ENCODE assay signal across 30 mouse cellular contexts in the genomic region with DNA sequence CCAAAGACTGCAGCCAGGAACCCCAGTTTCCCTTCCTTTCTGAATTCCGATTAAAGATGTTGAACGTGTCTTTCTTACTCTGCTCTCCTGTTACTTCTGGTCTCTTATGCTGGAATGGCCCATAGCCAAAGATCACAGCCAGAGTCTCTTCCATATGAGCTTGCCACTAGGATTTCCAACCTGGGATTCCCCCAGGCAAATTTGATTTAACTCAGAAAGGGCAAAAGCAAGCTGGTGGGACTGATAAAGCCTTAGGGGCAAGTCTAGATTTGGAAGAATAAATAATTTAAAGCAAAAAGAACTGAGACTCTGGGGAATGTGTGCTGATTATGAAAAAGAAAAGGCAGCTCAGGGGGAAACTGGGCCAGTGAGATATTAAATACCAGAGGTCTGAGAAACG. TPM values are rescaled to one million over a fixed set of nuclear protein-coding genes. Genes with fewer than 3 reads are reported as not detected.
DNase-seq lines count a peak whose midpoint lies in the region; ATAC-seq and TF ChIP-seq lines count a peak whose summit lies in the region.
"Had no signal": no experiment of that assay in that cellular context is flagged by ENCODE, and none has a peak within 500 bp of the region (broad histone marks: within the 10 kb centered on the region; RNA-seq: fewer than 3 reads in every experiment).

No protein-coding gene starts in this region.

- ATAC-seq in hindbrain, embryonic 13.5 days (ENCODE audit: low FRiP score) = no peak
- no peak for ATAC-seq in hindbrain, embryonic 16.5 days
- no peak for ATAC-seq in midbrain, embryonic 12.5 days (ENCODE audit: low FRiP score, low read depth)
- ATAC-seq in midbrain, embryonic 11.5 days (ENCODE audit: low FRiP score) = no peak
- 0 out of 2 replicates have a peak, but pooled peaks have one; percentile 22 for ATAC-seq in midbrain, embryonic 16.5 days
- ATAC-seq: forebrain, embryonic 15.5 days; Patski had no signal

- H3K9me3 ChIP-seq in hindbrain, embryonic 13.5 days = no peaks in the 10 kb centered on the region
- no peaks in the 10 kb centered on the region for H3K9me3 ChIP-seq in hindbrain, embryonic 16.5 days (ENCODE audit: control insufficient read depth, low read length)
- H3K9me3 ChIP-seq in midbrain, embryonic 12.5 days = no peaks in the 10 kb centered on the region
- no peaks in the 10 kb centered on the region for H3K9me3 ChIP-seq in midbrain, embryonic 11.5 days (ENCODE audit: control insufficient read depth, low read length)
- no peaks in the 10 kb centered on the region for H3K9me3 ChIP-seq in midbrain, embryonic 16.5 days (replicated peaks; ENCODE audit: control insufficient read depth, low read length, poor library complexity, severe bottlenecking)
- H3K9me3 ChIP-seq: embryonic facial prominence, embryonic 10.5 days; embryonic facial prominence, embryonic 13.5 days; forebrain, embryonic 12.5 days; forebrain, embryonic 15.5 days; G1E; hindbrain, embryonic 15.5 days had no signal

- no peak overlapping the region for H3K4me3 ChIP-seq in hindbrain, embryonic 13.5 days
- no peak overlapping the region for H3K4me3 ChIP-seq in hindbrain, embryonic 16.5 days (ENCODE audit: low read length)
- no peak overlapping the region for H3K4me3 ChIP-seq in midbrain, embryonic 12.5 days
- H3K4me3 ChIP-seq in midbrain, embryonic 11.5 days (ENCODE audit: low read depth, low read length) = no peak overlapping the region
- no peak overlapping the region for H3K4me3 ChIP-seq in midbrain, embryonic 16.5 days (ENCODE audit: low read depth, low read length)
- H3K4me3 ChIP-seq: embryonic facial prominence, embryonic 10.5 days; embryonic facial prominence, embryonic 13.5 days; erythroblast, embryonic 14.5 days; forebrain, embryonic 12.5 days; forebrain, embryonic 15.5 days; heart, adult 2 months; hindbrain, embryonic 15.5 days had no signal

- no peaks in the 10 kb centered on the region for H3K27me3 ChIP-seq in hindbrain, embryonic 13.5 days
- no peaks in the 10 kb centered on the region for H3K27me3 ChIP-seq in hindbrain, embryonic 16.5 days (replicated peaks; ENCODE audit: control insufficient read depth, insufficient read depth, low read length)
- 0 out of 2 replicates have a peak, but pooled peaks cover 6% of the 10 kb centered on the region for H3K27me3 ChIP-seq in midbrain, embryonic 12.5 days
- H3K27me3 ChIP-seq in midbrain, embryonic 11.5 days (ENCODE audit: control insufficient read depth, insufficient read depth, low read length) = no peaks in the 10 kb centered on the region
- H3K27me3 ChIP-seq in midbrain, embryonic 16.5 days (ENCODE audit: control insufficient read depth, insufficient read depth, low read depth, low read length) = no peaks in the 10 kb centered on the region
- H3K27me3 ChIP-seq: CH12.LX; forebrain, embryonic 15.5 days; hindbrain, embryonic 15.5 days; Patski had no signal

- peaks cover 12% of the 10 kb centered on the region for H3K4me1 ChIP-seq in hindbrain, embryonic 13.5 days (replicated peaks)
- H3K4me1 ChIP-seq in hindbrain, embryonic 16.5 days (ENCODE audit: control insufficient read depth, insufficient read depth, low read depth, low read length) = peaks cover 5% of the 10 kb centered on the region; the same call in 1 of the 2 replicates
- H3K4me1 ChIP-seq in midbrain, embryonic 12.5 days = peaks cover 19% of the 10 kb centered on the region
- H3K4me1 ChIP-seq in midbrain, embryonic 11.5 days (ENCODE audit: control insufficient read depth, insufficient read depth, low read length) = peaks cover 3% of the 10 kb centered on the region; the same call in 1 of the 2 replicates
- H3K4me1 ChIP-seq in midbrain, embryonic 16.5 days (ENCODE audit: control insufficient read depth, insufficient read depth, low read length) = peaks cover 14% of the 10 kb centered on the region
- H3K4me1 ChIP-seq: embryonic facial prominence, embryonic 13.5 days had no signal

- WGBS in hindbrain, embryonic 13.5 days = 50% methylated on average over 3 of the region's 3 CpGs
- WGBS in hindbrain, embryonic 16.5 days = 38% methylated on average over 3 of the region's 3 CpGs
- WGBS in midbrain, embryonic 12.5 days = 51% methylated on average over 3 of the region's 3 CpGs
- 66% methylated on average over 3 of the region's 3 CpGs for WGBS in midbrain, embryonic 11.5 days
- WGBS in midbrain, embryonic 16.5 days = 36% methylated on average over 3 of the region's 3 CpGs

- no peak for TF ChIP-seq POLR2A in brain, embryonic 14.5 days (IDR thresholded peaks at IDR 0.05; ENCODE audit: borderline replicate concordance, extremely low read depth, insufficient read depth, insufficient read length, poor library complexity, severe bottlenecking)

- H3K36me3 ChIP-seq in hindbrain, embryonic 13.5 days = no peaks in the 10 kb centered on the region
- H3K36me3 ChIP-seq in hindbrain, embryonic 16.5 days (ENCODE audit: control insufficient read depth, insufficient read depth, low read length) = no peaks in the 10 kb centered on the region
- no peaks in the 10 kb centered on the region for H3K36me3 ChIP-seq in midbrain, embryonic 12.5 days
- no peaks in the 10 kb centered on the region for H3K36me3 ChIP-seq in midbrain, embryonic 11.5 days (ENCODE audit: control insufficient read depth, insufficient read depth, low read length)
- no peaks in the 10 kb centered on the region for H3K36me3 ChIP-seq in midbrain, embryonic 16.5 days (ENCODE audit: control insufficient read depth, insufficient read depth, low read length)
- H3K36me3 ChIP-seq: embryonic facial prominence, embryonic 10.5 days; embryonic facial prominence, embryonic 13.5 days; forebrain, embryonic 12.5 days; forebrain, embryonic 15.5 days; hindbrain, embryonic 15.5 days had no signal

- H3K27ac ChIP-seq in hindbrain, embryonic 13.5 days = peak overlapping the region; percentile 40
- H3K27ac ChIP-seq in hindbrain, embryonic 16.5 days (ENCODE audit: low read depth, low read length) = no peak overlapping the region
- peak overlapping the region; percentile 20; the same call in 1 of the 2 replicates for H3K27ac ChIP-seq in midbrain, embryonic 12.5 days (replicated peaks)
- H3K27ac ChIP-seq in midbrain, embryonic 11.5 days (ENCODE audit: low read depth, low read length) = no peak overlapping the region
- H3K27ac ChIP-seq in midbrain, embryonic 16.5 days (ENCODE audit: low read length) = peak overlapping the region; percentile 2; the same call in 1 of the 2 replicates
- H3K27ac ChIP-seq: embryonic facial prominence, embryonic 10.5 days; embryonic facial prominence, embryonic 13.5 days; forebrain, embryonic 15.5 days; heart, adult 2 months; hindbrain, embryonic 15.5 days had no signal

- no peak overlapping the region for H3K4me2 ChIP-seq in hindbrain, embryonic 13.5 days
- no peak overlapping the region for H3K4me2 ChIP-seq in hindbrain, embryonic 16.5 days (ENCODE audit: low read length)
- no peak overlapping the region for H3K4me2 ChIP-seq in midbrain, embryonic 12.5 days (replicated peaks)
- no peak overlapping the region for H3K4me2 ChIP-seq in midbrain, embryonic 11.5 days
- no peak overlapping the region for H3K4me2 ChIP-seq in midbrain, embryonic 16.5 days (ENCODE audit: low read length)
- H3K4me2 ChIP-seq: embryonic facial prominence, embryonic 13.5 days; forebrain, embryonic 12.5 days; forebrain, embryonic 15.5 days; heart, embryonic 11.5 days; hindbrain, embryonic 15.5 days had no signal

- no peak overlapping the region for H3K9ac ChIP-seq in hindbrain, embryonic 13.5 days
- H3K9ac ChIP-seq in hindbrain, embryonic 16.5 days (ENCODE audit: low read depth, low read length) = no peak overlapping the region
- H3K9ac ChIP-seq in midbrain, embryonic 12.5 days (replicated peaks) = no peak overlapping the region
- no peak overlapping the region for H3K9ac ChIP-seq in midbrain, embryonic 11.5 days (ENCODE audit: low read length)
- no peak overlapping the region for H3K9ac ChIP-seq in midbrain, embryonic 16.5 days (ENCODE audit: low read depth, low read length)
- H3K9ac ChIP-seq: embryonic facial prominence, embryonic 13.5 days; forebrain, embryonic 12.5 days; forebrain, embryonic 15.5 days; hindbrain, embryonic 15.5 days had no signal

- no peak for DNase-seq in midbrain, embryonic 11.5 days (ENCODE audit: low spot score, missing footprints)
- peak; percentile 58 for DNase-seq in brain, embryonic 14.5 days (ENCODE audit: low read depth)
- no peak for DNase-seq in cerebellum, postnatal 25 days
- DNase-seq: adrenal gland, postnatal 10 days; adrenal gland, postnatal 36 days; B cell, adult 2 months; cerebellum, adult 11 months; cerebellum, adult 2 months; cerebellum, adult 9-11 months; cerebellum, postnatal 36 days; embryo, embryonic 11 days; gastrocnemius, postnatal 25 days; heart, adult 2 months had no signal

- no peak for TF ChIP-seq CTCF in brain, embryonic 14.5 days (IDR thresholded peaks at IDR 0.05; ENCODE audit: borderline replicate concordance, extremely low read depth, insufficient read depth, insufficient read length)

RNA-seq across cellular contexts. Expression of a gene that starts 17.7 kb away (rescaled TPM):
- polyA plus RNA-seq in hindbrain, embryonic 13.5 days (2015; fragmentation: Nextera tagmentation; extraction: Ambion mirVana) = 81.6 and 84.0 TPM in 2 replicates
- 89.3 and 91.0 TPM in 2 replicates for polyA plus RNA-seq in hindbrain, embryonic 16.5 days (2015; fragmentation: Nextera tagmentation; extraction: Ambion mirVana)
- polyA plus RNA-seq in midbrain, embryonic 12.5 days (2016; fragmentation: Nextera tagmentation; extraction: Ambion mirVana) = 47.8 and 48.7 TPM in 2 replicates
- polyA plus RNA-seq in midbrain, embryonic 11.5 days (2014; fragmentation: Nextera tagmentation; extraction: Ambion mirVana) = 31.8 and 35.6 TPM in 2 replicates
- 92.4 and 94.5 TPM in 2 replicates for polyA plus RNA-seq in brain, embryonic 14.5 days (2012; rRNA removed)
- 77.7 and 91.9 TPM in 2 replicates for polyA plus RNA-seq in midbrain, embryonic 16.5 days (2015; fragmentation: Nextera tagmentation; extraction: Ambion mirVana)

RNA-seq across cellular contexts. Expression of a gene that starts 31.5 kb away (rescaled TPM):
- 1.7 and 2.3 TPM in 2 replicates for polyA plus RNA-seq in hindbrain, embryonic 13.5 days (2015; fragmentation: Nextera tagmentation; extraction: Ambion mirVana)
- 1.7 and 1.9 TPM in 2 replicates for polyA plus RNA-seq in hindbrain, embryonic 16.5 days (2015; fragmentation: Nextera tagmentation; extraction: Ambion mirVana)
- polyA plus RNA-seq in midbrain, embryonic 12.5 days (2016; fragmentation: Nextera tagmentation; extraction: Ambion mirVana) = 1.8 TPM in 2 replicates
- 2.4 and 2.7 TPM in 2 replicates for polyA plus RNA-seq in midbrain, embryonic 11.5 days (2014; fragmentation: Nextera tagmentation; extraction: Ambion mirVana)
- 1.6 and 2.2 TPM in 2 replicates for polyA plus RNA-seq in brain, embryonic 14.5 days (2012; rRNA removed)
- polyA plus RNA-seq in midbrain, embryonic 16.5 days (2015; fragmentation: Nextera tagmentation; extraction: Ambion mirVana) = 1.5 and 1.6 TPM in 2 replicates

RNA-seq across cellular contexts. Expression of a gene that starts 36.8 kb away (rescaled TPM):
- not detected in 2 replicates for polyA plus RNA-seq in hindbrain, embryonic 13.5 days (2015; fragmentation: Nextera tagmentation; extraction: Ambion mirVana)
- 0.45 and 1.0 TPM in 2 replicates for polyA plus RNA-seq in hindbrain, embryonic 16.5 days (2015; fragmentation: Nextera tagmentation; extraction: Ambion mirVana)
- 0.34 TPM in 1 of 2 replicates, not detected in the other for polyA plus RNA-seq in midbrain, embryonic 12.5 days (2016; fragmentation: Nextera tagmentation; extraction: Ambion mirVana)
- polyA plus RNA-seq in midbrain, embryonic 11.5 days (2014; fragmentation: Nextera tagmentation; extraction: Ambion mirVana) = 0.23 TPM in 1 of 2 replicates, not detected in the other
- polyA plus RNA-seq in brain, embryonic 14.5 days (2012; rRNA removed) = not detected in 2 replicates
- not detected in 2 replicates for polyA plus RNA-seq in midbrain, embryonic 16.5 days (2015; fragmentation: Nextera tagmentation; extraction: Ambion mirVana)
- polyA plus RNA-seq: cortical plate, adult 2 months; embryonic facial prominence, embryonic 10.5 days; embryonic facial prominence, embryonic 13.5 days; erythroblast, embryonic 14.5 days; forebrain, embryonic 12.5 days; forebrain, embryonic 15.5 days; G1E; heart, adult 2 months; heart, embryonic 11.5 days; heart, embryonic 14.5 days; heart, postnatal 0 days had no signal

RNA-seq across cellular contexts. Expression of a gene that starts 52.7 kb away (rescaled TPM):
- 99.2 and 101 TPM in 2 replicates for polyA plus RNA-seq in hindbrain, embryonic 13.5 days (2015; fragmentation: Nextera tagmentation; extraction: Ambion mirVana)
- polyA plus RNA-seq in hindbrain, embryonic 16.5 days (2015; fragmentation: Nextera tagmentation; extraction: Ambion mirVana) = 143 and 161 TPM in 2 replicates
- 66.3 and 66.7 TPM in 2 replicates for polyA plus RNA-seq in midbrain, embryonic 12.5 days (2016; fragmentation: Nextera tagmentation; extraction: Ambion mirVana)
- 56.4 and 62.7 TPM in 2 replicates for polyA plus RNA-seq in midbrain, embryonic 11.5 days (2014; fragmentation: Nextera tagmentation; extraction: Ambion mirVana)
- polyA plus RNA-seq in brain, embryonic 14.5 days (2012; rRNA removed) = 63.5 and 68.4 TPM in 2 replicates
- 147 and 160 TPM in 2 replicates for polyA plus RNA-seq in midbrain, embryonic 16.5 days (2015; fragmentation: Nextera tagmentation; extraction: Ambion mirVana)
- polyA plus RNA-seq: erythroblast, embryonic 14.5 days; G1E had no signal

RNA-seq across cellular contexts. Expression of a gene that starts 54.8 kb away (rescaled TPM):
- not detected in 2 replicates for polyA plus RNA-seq in hindbrain, embryonic 13.5 days (2015; fragmentation: Nextera tagmentation; extraction: Ambion mirVana)
- 0.31 TPM in 1 of 2 replicates, not detected in the other for polyA plus RNA-seq in hindbrain, embryonic 16.5 days (2015; fragmentation: Nextera tagmentation; extraction: Ambion mirVana)
- not detected in 2 replicates for polyA plus RNA-seq in midbrain, embryonic 12.5 days (2016; fragmentation: Nextera tagmentation; extraction: Ambion mirVana)
- not detected in 2 replicates for polyA plus RNA-seq in midbrain, embryonic 11.5 days (2014; fragmentation: Nextera tagmentation; extraction: Ambion mirVana)
- polyA plus RNA-seq in brain, embryonic 14.5 days (2012; rRNA removed) = not detected in 2 replicates
- polyA plus RNA-seq in midbrain, embryonic 16.5 days (2015; fragmentation: Nextera tagmentation; extraction: Ambion mirVana) = 0.32 TPM in 1 of 2 replicates, not detected in the other
- polyA plus RNA-seq: embryonic facial prominence, embryonic 10.5 days; embryonic facial prominence, embryonic 13.5 days; erythroblast, embryonic 14.5 days; forebrain, embryonic 12.5 days; forebrain, embryonic 15.5 days; G1E; hindbrain, embryonic 15.5 days; Patski had no signal

Comparison
In these comparisons a context has a peak if more than half of its experiments do, and no peak if none do; other contexts are left out.
1. H3K27ac ChIP-seq: peak in hindbrain, embryonic 13.5 days (single experiment), midbrain, embryonic 12.5 days (single experiment) and midbrain, embryonic 16.5 days (single experiment); none in hindbrain, embryonic 16.5 days (single experiment) and midbrain, embryonic 11.5 days (single experiment).